Mouse (Mus musculus) E14TG2a.4 (cell line): ENCODE measurements around the gene Decr2.

Experiments used
- CTCF ChIP-seq: conservative IDR thresholded peaks from 2 replicates; pipeline ENCODE4 v1.5.1; 2014; ENCODE audit warnings: low read length
- NANOG ChIP-seq: IDR thresholded peaks from 2 replicates; pipeline ENCODE4 v1.6.1; 2014; ENCODE audit warnings: borderline replicate concordance, low read length, mixed read lengths

- TF ChIP-seq CTCF (no peak), NANOG (no peak)
Measured at GRCm38 (mm10) chr17:26054133-26054845, 35.8 kb downstream of the Decr2 start.
